Mouse (Mus musculus): Measurements from ENCODE around the gene Oaz2. TPM values are rescaled to one million over a fixed set of nuclear protein-coding genes. Genes with fewer than 3 reads are reported as not detected.
"Not testable (repeated sequence)": the region's sequence is repeated elsewhere in the genome, so short reads cannot be mapped to it uniquely, and the experiment has no call there.

Gene Oaz2
- total RNA-seq, 2 experiments from 2014 or later, result 228 to 236 TPM

- intact Hi-C loops (cut with DNase I), result loop anchor here (1.0 to 5.0 kb wide), 2 partner anchors 17 to 39 kb away; partner anchors contain the start of gene Rbpms2
- DNase-seq (ENCODE audit: low spot score in 2 of 2), result no peak
Observed at GRCm38 (mm10) chr9:65646782-65647181, 21.0 kb upstream of the Oaz2 start.

- no peak for DNase-seq (ENCODE audit: low spot score in 2 of 2)
- intact Hi-C loops (cut with DNase I), result loop anchor here (5.0 kb wide), 1 partner anchor 41 kb away; no protein-coding TSS in a partner anchor
Observed at GRCm38 (mm10) chr9:65648730-65649129, 19.1 kb upstream of the Oaz2 start.

GRCm38 (mm10) chr9:65649997-65650396 is 17.8 kb upstream of the Oaz2 start:
- no peak for DNase-seq (ENCODE audit: low spot score in 2 of 2)
- intact Hi-C loops (cut with DNase I), result loop anchor here (5.0 kb wide), 1 partner anchor 43 kb away; no protein-coding TSS in a partner anchor

GRCm38 (mm10) chr9:65651957-65652356 is 15.8 kb upstream of the Oaz2 start:
- intact Hi-C loops (cut with DNase I), result not testable (repeated sequence)

GRCm38 (mm10) chr9:65653741-65654140 is 14.1 kb upstream of the Oaz2 start:
- DNase-seq (ENCODE audit: low spot score in 2 of 2), result no peak
- intact Hi-C loops (cut with DNase I), result no loop called here

More at GRCm38 (mm10) chr9:65651957-65652356, 15.8 kb upstream of the Oaz2 start:
- not testable (repeated sequence) for DNase-seq (ENCODE audit: low spot score in 2 of 2)

GRCm38 (mm10) chr9:65654700-65655237 is 13.0 kb upstream of the Oaz2 start:
- intact Hi-C loops (cut with DNase I), result loop anchor here (5.0 kb wide), 1 partner anchor 32 kb away; no protein-coding TSS in a partner anchor
- no peak for DNase-seq (ENCODE audit: low spot score in 2 of 2)

- intact Hi-C loops (cut with DNase I), result loop anchor here (5.0 kb wide), 1 partner anchor 33 kb away; no protein-coding TSS in a partner anchor
- DNase-seq (ENCODE audit: low spot score in 2 of 2), result no peak
Observed at GRCm38 (mm10) chr9:65655540-65655939, 12.3 kb upstream of the Oaz2 start.

- DNase-seq (ENCODE audit: low spot score in 2 of 2), result no peak
- intact Hi-C loops (cut with DNase I), result loop anchor here (5.0 kb wide), 1 partner anchor 35 kb away; no protein-coding TSS in a partner anchor
Observed at GRCm38 (mm10) chr9:65657218-65657617, 10.6 kb upstream of the Oaz2 start.

GRCm38 (mm10) chr9:65661029-65661428 is 6.8 kb upstream of the Oaz2 start:
- intact Hi-C loops (cut with DNase I), result loop anchor here (10.0 kb wide), 1 partner anchor 146 kb away; no protein-coding TSS in a partner anchor
- no peak for DNase-seq (ENCODE audit: low spot score in 2 of 2)

- DNase-seq (ENCODE audit: low spot score in 2 of 2), result no peak
- intact Hi-C loops (cut with DNase I), result loop anchor here (10.0 kb wide), 1 partner anchor 147 kb away; no protein-coding TSS in a partner anchor
Observed at GRCm38 (mm10) chr9:65661493-65661892, 6.3 kb upstream of the Oaz2 start.

- intact Hi-C loops (cut with DNase I), result loop anchor here (2.0 to 10.0 kb wide), 2 partner anchors 59 to 149 kb away; no protein-coding TSS in a partner anchor
- peak; percentile 33 to 49 for DNase-seq (ENCODE audit: low spot score in 2 of 2)
Observed at GRCm38 (mm10) chr9:65664163-65664562, 3.6 kb upstream of the Oaz2 start.

- intact Hi-C loops (cut with DNase I), result loop anchor here (5.0 to 10.0 kb wide), 2 partner anchors 151 to 186 kb away; no protein-coding TSS in a partner anchor
- peak in 1 of 2 experiments; percentile 43 for DNase-seq (ENCODE audit: low spot score in 2 of 2)
Observed at GRCm38 (mm10) chr9:65666042-65666441, 1.8 kb upstream of the Oaz2 start.

- intact Hi-C loops (cut with DNase I), result no loop called here
Observed at GRCm38 (mm10) chr9:65671431-65671931, 3.7 kb downstream of the Oaz2 start.

GRCm38 (mm10) chr9:65672996-65673395 is 5.2 kb downstream of the Oaz2 start:
- no peak for DNase-seq (ENCODE audit: low spot score in 2 of 2)
- intact Hi-C loops (cut with DNase I), result no loop called here

More at GRCm38 (mm10) chr9:65671431-65671931, 3.7 kb downstream of the Oaz2 start:
- no peak for DNase-seq (ENCODE audit: low spot score in 2 of 2)

- no peak for DNase-seq (ENCODE audit: low spot score in 2 of 2)
- intact Hi-C loops (cut with DNase I), result no loop called here
Observed at GRCm38 (mm10) chr9:65675461-65676357, 7.9 kb downstream of the Oaz2 start.

GRCm38 (mm10) chr9:65676358-65677118 is 8.7 kb downstream of the Oaz2 start:
- peak; percentile 94 to 95 for DNase-seq (ENCODE audit: low spot score in 2 of 2)
- intact Hi-C loops (cut with DNase I), result no loop called here

GRCm38 (mm10) chr9:65677119-65677462 is 9.3 kb downstream of the Oaz2 start:
- intact Hi-C loops (cut with DNase I), result no loop called here
- DNase-seq (ENCODE audit: low spot score in 2 of 2), result no peak

- no peak for DNase-seq (ENCODE audit: low spot score in 2 of 2)
- intact Hi-C loops (cut with DNase I), result no loop called here
Observed at GRCm38 (mm10) chr9:65679181-65679761, 11.5 kb downstream of the Oaz2 start.

Data from left cerebral cortex, postnatal 36 days (tissue).